Mouse (Mus musculus) lung, postnatal 0 days (tissue): ENCODE measurements around the gene Slc25a36.

Source experiments
- CTCF ChIP-seq: IDR thresholded peaks from 2 replicates; pipeline ENCODE4 v1.5.1; 2016; ENCODE audit warnings: antibody characterized with exemption, mild to moderate bottlenecking
- EP300 ChIP-seq: IDR thresholded peaks from 2 replicates; pipeline ENCODE4 v1.6.1; 2016; ENCODE audit warnings: antibody characterized with exemption, mild to moderate bottlenecking, control low read depth

DNA sequence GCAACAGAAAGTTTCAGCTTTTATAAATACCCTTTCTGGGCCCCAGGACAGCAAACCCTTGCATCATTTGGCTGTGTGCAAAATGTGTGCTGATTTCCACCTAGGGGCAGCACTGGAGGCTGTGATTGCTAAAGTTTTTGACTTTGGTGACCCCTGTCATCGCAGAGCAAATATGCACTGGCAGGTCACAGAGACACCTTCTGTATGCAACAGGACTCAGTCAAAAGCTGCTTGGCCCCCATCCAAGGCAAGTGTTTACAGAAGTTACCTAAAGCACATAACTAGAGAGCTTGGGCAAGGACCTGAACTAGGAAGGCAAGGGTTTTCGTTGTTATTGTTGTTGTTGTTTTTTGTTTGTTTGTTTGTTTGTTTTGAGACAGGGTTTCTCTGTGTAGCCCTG, 36.3 kb upstream of the Slc25a36 start:
- TF ChIP-seq CTCF (no peak), EP300 (no peak)
